Mouse (Mus musculus): Measurements from ENCODE around the gene Faap24. TPM values are rescaled to one million over a fixed set of nuclear protein-coding genes. Genes with fewer than 3 reads are reported as not detected.
A peak's percentile ranks its signal among the peaks of the same experiment; 100 is the strongest.

Gene Faap24
- total and polyA plus RNA-seq, 2 experiments, result 1.0 to 1.8 TPM

DNA sequence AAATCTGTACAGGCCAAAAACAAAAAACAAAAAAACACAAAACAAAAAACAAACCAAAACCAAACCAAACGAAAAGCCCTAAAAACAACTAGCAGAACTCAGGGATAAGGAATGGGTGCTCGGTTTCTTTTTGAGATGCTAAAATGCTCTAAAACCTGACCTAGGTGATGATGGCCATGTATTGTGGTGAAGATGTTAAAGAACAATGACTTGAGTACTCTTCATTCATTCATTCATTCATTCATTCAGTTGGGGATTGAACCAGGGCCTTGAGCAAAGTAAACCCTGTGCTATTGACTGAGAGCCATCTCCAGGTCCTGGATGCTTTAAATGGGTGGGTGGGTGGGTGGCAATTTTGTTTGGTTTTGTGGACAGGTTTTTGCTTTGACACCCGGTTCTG is 45.5 kb downstream of the Faap24 start:
- Histone ChIP-seq H3K79me2 (ENCODE audit: control insufficient read depth, insufficient read depth, low read length) (peaks cover 21% of the 10 kb centered on the region), H3K27ac (replicated peaks; ENCODE audit: insufficient read depth, low read depth, low read length) (no peak overlapping the region), H3K27me3 (ENCODE audit: control insufficient read depth, insufficient read depth, low read length) (no peaks in the 10 kb centered on the region), H3K4me3 (ENCODE audit: insufficient read depth, low read depth, low read length) (no peak overlapping the region), H3K9ac (ENCODE audit: low read depth, low read length) (no peak overlapping the region), H3K4me1 (ENCODE audit: control insufficient read depth, insufficient read depth, low read length) (peaks cover 24% of the 10 kb centered on the region), H3K36me3 (ENCODE audit: control insufficient read depth, insufficient read depth, low read length) (no peaks in the 10 kb centered on the region)
- TF ChIP-seq POLR2A (IDR thresholded peaks at IDR 0.05; ENCODE audit: extremely low read depth, insufficient read depth, low read length) (no peak), CTCF (IDR thresholded peaks at IDR 0.05; ENCODE audit: low read depth, low read length) (no peak)
- 86% methylated on average over 3 of the region's 3 CpGs for WGBS
- no peak for DNase-seq (ENCODE audit: extremely low read depth, low read depth, low spot score)

DNA sequence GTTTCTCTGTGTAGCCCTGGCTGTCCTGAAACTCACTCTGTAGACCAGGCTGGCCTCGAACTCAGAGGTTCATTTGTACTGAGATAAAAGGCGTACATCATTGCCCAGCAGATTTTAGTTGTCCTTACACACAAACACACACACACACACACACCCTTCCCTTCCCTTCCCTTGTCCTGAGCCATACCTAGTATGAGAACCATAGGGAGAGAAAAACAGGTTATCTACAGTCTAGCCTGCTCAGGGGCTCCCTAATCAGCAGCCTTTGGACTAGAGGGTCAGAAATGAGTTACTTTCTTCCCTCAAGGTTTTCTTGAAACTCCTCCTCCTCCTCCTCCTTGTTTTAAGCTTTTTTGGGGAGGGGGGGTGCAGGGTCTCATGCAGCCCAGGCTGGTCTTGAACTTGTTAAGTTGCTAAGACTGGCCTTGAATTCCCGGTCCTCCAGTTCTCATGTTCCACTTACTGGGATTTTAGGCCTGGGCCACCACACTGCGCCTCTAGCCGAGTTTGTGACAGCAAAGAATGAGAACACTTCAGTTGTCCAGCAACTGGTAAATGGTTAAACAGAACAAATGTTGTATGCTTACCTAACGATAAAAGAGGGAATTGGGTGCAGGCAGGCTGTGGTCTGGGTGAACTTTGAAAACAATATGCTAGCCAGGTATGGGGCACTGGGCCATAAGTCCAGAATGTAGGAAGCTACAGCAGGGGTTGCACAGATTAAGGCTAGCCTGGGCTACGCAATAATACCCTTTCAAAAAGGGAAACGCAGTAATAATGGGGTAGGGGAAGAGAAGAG is 46.6 kb downstream of the Faap24 start:
- DNase-seq (ENCODE audit: extremely low read depth, low read depth, low spot score), result peak; percentile 96
- TF ChIP-seq CTCF (IDR thresholded peaks at IDR 0.05; ENCODE audit: low read depth, low read length) (no peak), POLR2A (IDR thresholded peaks at IDR 0.05; ENCODE audit: extremely low read depth, insufficient read depth, low read length) (no peak)

DNA sequence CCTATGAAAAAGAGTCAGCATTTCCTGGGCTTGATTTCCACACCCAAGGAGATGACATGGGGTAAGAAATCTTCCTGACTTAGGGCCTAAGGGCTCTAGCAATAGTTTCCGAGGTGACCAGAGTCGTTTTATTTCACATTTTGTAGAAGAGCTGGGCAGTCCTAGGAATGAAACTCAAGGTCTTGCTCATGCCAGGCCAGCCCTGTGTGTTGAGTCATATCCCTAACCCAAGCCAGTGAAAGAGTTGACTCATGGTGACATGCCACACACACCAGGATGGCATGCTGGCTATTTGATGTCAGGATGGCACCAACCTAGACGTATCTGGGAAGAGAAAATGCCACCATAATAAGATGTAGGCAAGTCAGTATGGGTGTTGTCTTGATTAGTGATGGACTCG is 47.6 kb downstream of the Faap24 start:
- H3K4me1 ChIP-seq (ENCODE audit: control insufficient read depth, insufficient read depth, low read length), result peaks cover 24% of the 10 kb centered on the region
- 32% methylated on average over 4 of the region's 4 CpGs for WGBS
- H3K4me3 ChIP-seq (ENCODE audit: insufficient read depth, low read depth, low read length), result no peak overlapping the region
- H3K27me3 ChIP-seq (ENCODE audit: control insufficient read depth, insufficient read depth, low read length), result no peaks in the 10 kb centered on the region
- no peaks in the 10 kb centered on the region for H3K36me3 ChIP-seq (ENCODE audit: control insufficient read depth, insufficient read depth, low read length)
- H3K27ac ChIP-seq (replicated peaks; ENCODE audit: insufficient read depth, low read depth, low read length), result peak overlapping the region; percentile 76
- peaks cover 28% of the 10 kb centered on the region for H3K79me2 ChIP-seq (ENCODE audit: control insufficient read depth, insufficient read depth, low read length)
- no peak overlapping the region for H3K9ac ChIP-seq (ENCODE audit: low read depth, low read length)
- peak; percentile 71 for DNase-seq (ENCODE audit: extremely low read depth, low read depth, low spot score)
- no peak for TF ChIP-seq CTCF (IDR thresholded peaks at IDR 0.05; ENCODE audit: low read depth, low read length)
- TF ChIP-seq POLR2A (IDR thresholded peaks at IDR 0.05; ENCODE audit: extremely low read depth, insufficient read depth, low read length), result no peak

More for the DNA sequence above, 46.6 kb downstream of the Faap24 start:
- H3K27me3 ChIP-seq (ENCODE audit: control insufficient read depth, insufficient read depth, low read length), result no peaks in the 10 kb centered on the region
- H3K4me1 ChIP-seq (ENCODE audit: control insufficient read depth, insufficient read depth, low read length), result peaks cover 24% of the 10 kb centered on the region
- peaks cover 24% of the 10 kb centered on the region for H3K79me2 ChIP-seq (ENCODE audit: control insufficient read depth, insufficient read depth, low read length)
- no peaks in the 10 kb centered on the region for H3K36me3 ChIP-seq (ENCODE audit: control insufficient read depth, insufficient read depth, low read length)
- no peak overlapping the region for H3K4me3 ChIP-seq (ENCODE audit: insufficient read depth, low read depth, low read length)
- 25% methylated on average over 8 of the region's 8 CpGs for WGBS
- peak overlapping the region; percentile 29; the same call in 1 of the 2 replicates for H3K9ac ChIP-seq (ENCODE audit: low read depth, low read length)
- H3K27ac ChIP-seq (replicated peaks; ENCODE audit: insufficient read depth, low read depth, low read length), result peak overlapping the region; percentile 75

DNA sequence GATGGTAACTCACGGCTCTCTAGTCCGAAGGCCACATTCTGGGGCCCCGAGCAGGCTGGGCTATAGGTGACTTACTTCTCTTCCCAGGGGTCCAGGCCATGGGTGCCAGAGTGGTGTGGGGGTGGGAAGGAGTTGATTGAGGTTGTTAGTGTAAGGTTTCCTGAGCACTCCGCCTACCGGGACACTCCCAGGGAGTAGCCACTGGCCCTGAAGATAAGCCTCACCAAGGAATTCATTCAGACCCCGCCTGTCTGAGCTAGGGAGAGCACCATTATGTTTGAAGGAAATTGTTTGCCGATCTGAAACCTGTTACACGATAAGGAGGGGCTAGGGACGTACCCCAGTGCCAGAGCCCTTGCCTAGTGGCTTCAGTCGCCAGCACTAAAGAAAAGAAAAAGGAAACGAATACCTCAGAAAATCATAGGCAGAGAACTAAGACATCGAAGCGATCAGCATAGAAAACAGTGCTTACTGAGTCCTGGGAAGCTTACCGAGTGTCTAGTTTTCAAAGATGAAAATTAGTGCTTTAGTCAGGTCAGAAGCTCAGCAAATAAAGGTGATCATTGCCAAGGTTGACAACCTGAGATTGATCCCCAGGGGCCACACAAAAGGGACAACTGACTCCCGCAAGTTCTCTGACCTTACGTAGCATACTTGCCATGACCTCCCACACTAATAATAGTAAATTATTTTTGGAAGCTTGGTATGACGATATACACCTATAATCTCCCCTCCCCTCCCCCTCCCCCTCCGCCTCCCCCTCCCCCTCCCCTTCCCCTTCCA is 48.5 kb downstream of the Faap24 start:
- Histone ChIP-seq H3K27ac (replicated peaks; ENCODE audit: insufficient read depth, low read depth, low read length) (peak overlapping the region; percentile 93), H3K4me1 (ENCODE audit: control insufficient read depth, insufficient read depth, low read length) (peaks cover 24% of the 10 kb centered on the region), H3K9ac (ENCODE audit: low read depth, low read length) (peak overlapping the region; percentile 61), H3K27me3 (ENCODE audit: control insufficient read depth, insufficient read depth, low read length) (no peaks in the 10 kb centered on the region), H3K4me3 (ENCODE audit: insufficient read depth, low read depth, low read length) (no peak overlapping the region), H3K36me3 (ENCODE audit: control insufficient read depth, insufficient read depth, low read length) (no peaks in the 10 kb centered on the region), H3K79me2 (ENCODE audit: control insufficient read depth, insufficient read depth, low read length) (peaks cover 22% of the 10 kb centered on the region)
- TF ChIP-seq CTCF (IDR thresholded peaks at IDR 0.05; ENCODE audit: low read depth, low read length), result no peak
- no peak for TF ChIP-seq POLR2A (IDR thresholded peaks at IDR 0.05; ENCODE audit: extremely low read depth, insufficient read depth, low read length)
- WGBS, result 27% methylated on average over 18 of the region's 18 CpGs
- peak; percentile 91 for DNase-seq (ENCODE audit: extremely low read depth, low read depth, low spot score)

DNA sequence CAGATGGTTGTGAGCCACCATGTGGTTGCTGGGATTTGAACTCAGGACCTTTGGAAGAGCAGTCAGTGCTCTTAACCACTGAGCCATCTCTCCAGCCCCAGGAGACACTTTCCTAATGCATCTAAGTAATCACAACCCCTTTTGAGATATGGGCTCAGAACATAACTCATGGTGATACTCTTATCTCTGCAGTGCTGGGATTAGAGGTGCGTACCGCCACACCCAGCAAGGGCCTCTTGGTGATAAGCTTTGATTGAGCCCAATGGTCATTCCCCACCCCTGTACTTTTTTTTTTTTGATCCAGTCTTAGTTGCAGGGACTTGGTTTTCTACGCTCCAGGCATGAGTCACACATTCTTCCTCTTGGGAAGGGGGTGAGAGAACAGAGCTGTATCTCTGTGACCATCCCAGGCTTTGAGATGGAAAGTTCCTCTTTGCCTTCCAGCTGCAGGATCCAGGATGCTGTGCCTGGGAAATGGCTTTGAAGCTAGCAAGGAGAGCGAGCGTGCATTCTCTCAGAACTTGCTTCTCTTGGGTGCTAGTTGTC is 51.8 kb downstream of the Faap24 start:
- no peak overlapping the region for H3K9ac ChIP-seq (ENCODE audit: low read depth, low read length)
- no peaks in the 10 kb centered on the region for H3K36me3 ChIP-seq (ENCODE audit: control insufficient read depth, insufficient read depth, low read length)
- H3K79me2 ChIP-seq (ENCODE audit: control insufficient read depth, insufficient read depth, low read length), result peaks cover 18% of the 10 kb centered on the region
- 88% methylated on average over 5 of the region's 5 CpGs for WGBS
- no peak overlapping the region for H3K27ac ChIP-seq (replicated peaks; ENCODE audit: insufficient read depth, low read depth, low read length)
- H3K27me3 ChIP-seq (ENCODE audit: control insufficient read depth, insufficient read depth, low read length), result no peaks in the 10 kb centered on the region
- peaks cover 33% of the 10 kb centered on the region for H3K4me1 ChIP-seq (ENCODE audit: control insufficient read depth, insufficient read depth, low read length)
- no peak overlapping the region for H3K4me3 ChIP-seq (ENCODE audit: insufficient read depth, low read depth, low read length)
- TF ChIP-seq POLR2A (IDR thresholded peaks at IDR 0.05; ENCODE audit: extremely low read depth, insufficient read depth, low read length) (no peak), CTCF (IDR thresholded peaks at IDR 0.05; ENCODE audit: low read depth, low read length) (no peak)
- DNase-seq (ENCODE audit: extremely low read depth, low read depth, low spot score), result no peak

All from liver, adult 2 months (tissue).